Mouse (Mus musculus) cerebellum, adult 2 months (tissue): ENCODE data around the gene AF067063. TPM values are rescaled to one million over a fixed set of nuclear protein-coding genes. Genes with fewer than 3 reads are reported as not detected.

Experiments
- DNase-seq, 2 experiments: peaks; one replicate each; pipeline ENCODE4 v3.0.0; 2021
- H3K27ac ChIP-seq: fragments of 200-500 bp; 2 replicates; pipeline ENCODE4 v1.5.1; 2012; ENCODE audit warnings: low read length, control low read depth, inconsistent platforms; ENCODE audit not compliant: insufficient read depth
- H3K27me3 ChIP-seq: fragments of 200-500 bp; 2 replicates; pipeline ENCODE4 v1.6.1; 2012; ENCODE audit warnings: inconsistent platforms, mild to moderate bottlenecking, low read length, moderate library complexity; ENCODE audit not compliant: control insufficient read depth, insufficient read depth
- H3K4me1 ChIP-seq: fragments of 200-500 bp; 2 replicates; pipeline ENCODE4 v1.6.1; 2011; ENCODE audit warnings: low read length; ENCODE audit not compliant: control insufficient read depth, insufficient read depth
- H3K4me3 ChIP-seq: fragments of 200-500 bp; replicated peaks from 2 replicates; pipeline ENCODE3; 2011; ENCODE audit warnings: mild to moderate bottlenecking, low read depth, low read length, control low read depth; ENCODE audit not compliant: insufficient read depth
- CTCF ChIP-seq: fragments of 200-500 bp; IDR thresholded peaks from 2 replicates; pipeline ENCODE4 v1.5.1; 2011; ENCODE audit warnings: low read depth, mild to moderate bottlenecking, control low read depth, low read length, moderate library complexity, borderline replicate concordance; ENCODE audit not compliant: insufficient read depth
- POLR2A ChIP-seq: fragments of 200-500 bp; IDR thresholded peaks from 2 replicates; pipeline ENCODE4 v1.6.1; 2011; ENCODE audit warnings: low read length, control low read depth, borderline replicate concordance; ENCODE audit not compliant: insufficient read depth
- WGBS: fragments of 180-500 bp; shearing (Covaris S2); methylation state at CpG from one replicate; pipeline ENCODE4 v1.1.7; 2018; 5-methylcytosine and 5-hydroxymethylcytosine counted together
- polyA plus RNA-seq: library from polyadenylated mRNA; depleted of rRNA; stranded (reverse); fragments of >200 nt; gene quantifications from 2 replicates; pipeline ENCODE4 v1.2.3, GENCODE M21; 2012

AF067063 gene
- polyA plus RNA-seq, 1 experiment = not detected

- no peak overlapping the region for H3K4me3 ChIP-seq
- no peak for TF ChIP-seq CTCF
- TF ChIP-seq POLR2A = no peak
- no peak for DNase-seq
- no peaks in the 10 kb centered on the region for H3K27me3 ChIP-seq
- WGBS = 51% methylated on average over 8 of the region's 8 CpGs
- H3K4me1 ChIP-seq = no peaks in the 10 kb centered on the region
- H3K27ac ChIP-seq = no peak overlapping the region
These were observed 13.2 kb downstream of the AF067063 start for GRCm38 (mm10) chr13:119816798-119817197.

GRCm38 (mm10) chr13:119810031-119810430, 20.0 kb downstream of the AF067063 start:
- TF ChIP-seq CTCF (no peak), POLR2A (no peak)
- H3K27ac ChIP-seq = no peak overlapping the region
- H3K4me3 ChIP-seq = no peak overlapping the region
- H3K4me1 ChIP-seq = no peaks in the 10 kb centered on the region
- H3K27me3 ChIP-seq = no peaks in the 10 kb centered on the region
- 67% methylated on average over 9 of the region's 9 CpGs for WGBS
- no peak for DNase-seq

GRCm38 (mm10) chr13:119808937-119809336, 21.1 kb downstream of the AF067063 start:
- no peak overlapping the region for H3K4me3 ChIP-seq
- no peak overlapping the region for H3K27ac ChIP-seq
- whole genome bisulfite sequencing = 76% methylated on average over 2 of the region's 2 CpGs

GRCm38 (mm10) chr13:119797656-119798055, 32.4 kb downstream of the AF067063 start:
- Histone ChIP-seq H3K4me3 (no peak overlapping the region), H3K4me1 (no peaks in the 10 kb centered on the region), H3K27me3 (no peaks in the 10 kb centered on the region), H3K27ac (no peak overlapping the region)
- no peak for DNase-seq
- TF ChIP-seq POLR2A (no peak), CTCF (no peak)
- 70% methylated on average over 4 of the region's 4 CpGs for WGBS

More at GRCm38 (mm10) chr13:119808937-119809336, 21.1 kb downstream of the AF067063 start:
- no peaks in the 10 kb centered on the region for H3K4me1 ChIP-seq
- no peak for DNase-seq
- TF ChIP-seq POLR2A (no peak), CTCF (no peak)
- no peaks in the 10 kb centered on the region for H3K27me3 ChIP-seq

- no peaks in the 10 kb centered on the region for H3K27me3 ChIP-seq
- H3K4me3 ChIP-seq = no peak overlapping the region
- 54% methylated on average over 5 of the region's 5 CpGs for WGBS
- H3K27ac ChIP-seq = no peak overlapping the region
- no peak for DNase-seq
- H3K4me1 ChIP-seq = no peaks in the 10 kb centered on the region
- TF ChIP-seq CTCF (no peak), POLR2A (no peak)
These were observed 37.1 kb downstream of the AF067063 start for GRCm38 (mm10) chr13:119792791-119793404.

- Histone ChIP-seq H3K27me3 (no peaks in the 10 kb centered on the region), H3K4me3 (peak overlapping the region; percentile 89), H3K4me1 (no peaks in the 10 kb centered on the region), H3K27ac (0 out of 2 replicates have a peak overlapping the region, but pooled peaks have one; percentile 79)
- DNase-seq = peak in 1 of 2 experiments; percentile 18
- 3% methylated on average over 18 of the region's 18 CpGs for WGBS
- no peak for TF ChIP-seq CTCF
These were observed 38.4 kb downstream of the AF067063 start for GRCm38 (mm10) chr13:119791580-119792135.

GRCm38 (mm10) chr13:119790761-119791579, 39.0 kb downstream of the AF067063 start, which contains the start of gene Zfp131:
TSS of gene Zfp131 (minus strand) at chr13:119790889.
- TF ChIP-seq POLR2A (0 out of 2 replicates have a peak, but pooled peaks have one; percentile 46), CTCF (no peak)
- no peaks in the 10 kb centered on the region for H3K4me1 ChIP-seq
- peak within 1 kb of the TSS; percentile 91 for H3K4me3 ChIP-seq
- under 1% methylated on average over 82 of the region's 86 CpGs for WGBS
- peak within 1 kb of the TSS; percentile 95 for H3K27ac ChIP-seq
- no peaks in the 10 kb centered on the region for H3K27me3 ChIP-seq
- peak; percentile 93 to 96 for DNase-seq
